Mouse (Mus musculus): ENCODE measurements around the gene Itgav. TPM values are rescaled to one million over a fixed set of nuclear protein-coding genes. Genes with fewer than 3 reads are reported as not detected.

Gene Itgav
- polyA plus RNA-seq, 1 experiment from 2014 or later = 96.2 TPM

DNA sequence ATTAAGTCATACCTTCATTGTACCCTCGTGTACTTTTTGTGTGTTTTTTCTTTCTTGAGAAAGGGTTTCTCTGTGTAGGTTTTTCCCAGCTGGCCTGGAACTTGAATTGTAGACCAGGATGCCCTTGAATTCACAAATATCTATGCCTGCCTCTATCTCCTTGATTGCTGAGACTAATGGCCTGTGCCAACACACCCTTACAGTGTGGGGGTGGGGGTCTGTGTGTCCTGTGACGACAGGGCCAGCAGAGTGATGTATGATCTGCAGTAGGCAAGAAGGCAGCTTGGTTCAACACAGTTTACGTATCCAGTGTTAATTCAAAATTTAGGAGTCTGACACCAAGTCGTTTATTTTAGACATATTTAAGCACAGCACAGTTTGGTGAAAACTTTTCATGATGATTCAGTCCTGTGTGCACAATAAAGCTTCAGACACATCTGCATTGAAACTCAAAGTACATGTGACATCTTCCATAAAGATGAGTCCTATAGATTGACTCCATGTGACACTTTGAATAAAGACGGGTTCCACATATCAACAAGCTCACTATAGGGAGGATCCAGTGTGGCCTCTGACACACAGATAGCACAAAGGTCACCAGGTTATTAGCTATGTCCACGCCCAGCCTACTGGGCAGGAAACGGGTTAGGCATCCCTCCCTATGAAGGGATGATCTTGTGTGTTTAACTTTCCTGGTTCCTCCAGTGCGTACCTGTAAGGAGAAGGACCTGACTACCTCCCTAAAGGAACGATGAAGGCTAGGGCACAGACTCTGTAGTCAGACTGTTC lies 40.3 kb upstream of the Itgav start:
- Histone ChIP-seq H3K4me1 (ENCODE audit: control insufficient read depth, insufficient read depth, low read length) (0 out of 2 replicates have a peak, but pooled peaks cover 6% of the 10 kb centered on the region), H3K4me3 (ENCODE audit: low read depth, low read length) (no peak overlapping the region), H3K4me2 (replicated peaks; ENCODE audit: low read depth, low read length) (no peak overlapping the region), H3K36me3 (ENCODE audit: control insufficient read depth, insufficient read depth, low read length) (no peaks in the 10 kb centered on the region), H3K27me3 (ENCODE audit: control insufficient read depth, insufficient read depth, low read length) (no peaks in the 10 kb centered on the region), H3K9ac (replicated peaks; ENCODE audit: low read depth, low read length) (no peak overlapping the region), H3K27ac (ENCODE audit: low read length) (no peak overlapping the region), H3K9me3 (ENCODE audit: control insufficient read depth, low read depth, low read length) (no peaks in the 10 kb centered on the region)
- ATAC-seq (ENCODE audit: insufficient number of reproducible peaks, insufficient read depth, low FRiP score, low read depth) = no peak
- 62% methylated on average over 9 of the region's 9 CpGs for WGBS

DNA sequence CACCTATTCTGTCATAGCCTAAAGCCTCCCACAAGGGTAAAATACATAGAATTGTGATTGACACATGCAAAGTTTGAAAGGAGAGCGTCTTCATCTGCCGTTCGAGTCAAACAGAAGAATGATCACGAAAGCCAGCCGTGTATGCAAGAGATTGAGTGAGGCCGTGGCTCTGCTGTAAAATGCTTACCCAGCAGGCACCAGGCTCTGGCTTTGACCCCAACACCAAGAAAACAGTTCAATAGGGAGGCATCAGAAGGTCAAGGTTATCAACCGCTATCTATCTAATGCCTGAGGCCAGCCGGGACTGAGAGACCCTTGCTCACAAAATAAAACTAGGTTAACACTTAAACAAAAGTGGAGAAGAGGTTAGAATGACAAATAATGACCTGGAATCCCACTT lies 39.5 kb upstream of the Itgav start:
- Histone ChIP-seq H3K4me3 (ENCODE audit: low read depth, low read length) (no peak overlapping the region), H3K27me3 (ENCODE audit: control insufficient read depth, insufficient read depth, low read length) (no peaks in the 10 kb centered on the region), H3K9me3 (ENCODE audit: control insufficient read depth, low read depth, low read length) (no peaks in the 10 kb centered on the region), H3K9ac (replicated peaks; ENCODE audit: low read depth, low read length) (no peak overlapping the region), H3K4me1 (ENCODE audit: control insufficient read depth, insufficient read depth, low read length) (0 out of 2 replicates have a peak, but pooled peaks cover 6% of the 10 kb centered on the region), H3K27ac (ENCODE audit: low read length) (no peak overlapping the region), H3K36me3 (ENCODE audit: control insufficient read depth, insufficient read depth, low read length) (no peaks in the 10 kb centered on the region), H3K4me2 (replicated peaks; ENCODE audit: low read depth, low read length) (no peak overlapping the region)
- no peak for ATAC-seq (ENCODE audit: insufficient number of reproducible peaks, insufficient read depth, low FRiP score, low read depth)
- WGBS = 69% methylated on average over 8 of the region's 8 CpGs

DNA sequence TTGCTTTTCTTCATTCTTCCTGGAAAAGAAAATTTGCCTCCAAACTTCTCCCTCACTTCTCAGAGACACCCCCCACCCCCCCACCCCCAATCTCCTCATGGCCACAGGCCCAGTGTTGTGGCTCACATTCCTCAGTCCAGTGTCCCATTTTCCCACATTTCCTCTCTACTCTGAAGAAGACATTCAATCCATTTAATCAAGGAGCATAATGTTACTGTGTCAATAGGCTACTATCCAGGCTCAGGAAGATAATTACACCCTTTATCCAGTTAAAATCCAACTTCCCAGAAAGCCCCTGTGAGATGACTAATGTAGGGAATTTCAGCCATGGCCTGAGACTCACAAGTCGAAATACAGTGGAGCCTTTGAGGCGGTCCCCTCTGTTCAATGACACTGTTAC lies 33.8 kb upstream of the Itgav start:
- WGBS = 68% methylated on average over 2 of the region's 2 CpGs
- H3K4me1 ChIP-seq (ENCODE audit: control insufficient read depth, insufficient read depth, low read length) = no peaks in the 10 kb centered on the region
- H3K27me3 ChIP-seq (ENCODE audit: control insufficient read depth, insufficient read depth, low read length) = no peaks in the 10 kb centered on the region
- H3K27ac ChIP-seq (ENCODE audit: low read length) = no peak overlapping the region
- no peak overlapping the region for H3K4me3 ChIP-seq (ENCODE audit: low read depth, low read length)
- no peaks in the 10 kb centered on the region for H3K36me3 ChIP-seq (ENCODE audit: control insufficient read depth, insufficient read depth, low read length)
- H3K9ac ChIP-seq (replicated peaks; ENCODE audit: low read depth, low read length) = no peak overlapping the region
- H3K4me2 ChIP-seq (replicated peaks; ENCODE audit: low read depth, low read length) = no peak overlapping the region
- no peak for ATAC-seq (ENCODE audit: insufficient number of reproducible peaks, insufficient read depth, low FRiP score, low read depth)
- no peaks in the 10 kb centered on the region for H3K9me3 ChIP-seq (ENCODE audit: control insufficient read depth, low read depth, low read length)

DNA sequence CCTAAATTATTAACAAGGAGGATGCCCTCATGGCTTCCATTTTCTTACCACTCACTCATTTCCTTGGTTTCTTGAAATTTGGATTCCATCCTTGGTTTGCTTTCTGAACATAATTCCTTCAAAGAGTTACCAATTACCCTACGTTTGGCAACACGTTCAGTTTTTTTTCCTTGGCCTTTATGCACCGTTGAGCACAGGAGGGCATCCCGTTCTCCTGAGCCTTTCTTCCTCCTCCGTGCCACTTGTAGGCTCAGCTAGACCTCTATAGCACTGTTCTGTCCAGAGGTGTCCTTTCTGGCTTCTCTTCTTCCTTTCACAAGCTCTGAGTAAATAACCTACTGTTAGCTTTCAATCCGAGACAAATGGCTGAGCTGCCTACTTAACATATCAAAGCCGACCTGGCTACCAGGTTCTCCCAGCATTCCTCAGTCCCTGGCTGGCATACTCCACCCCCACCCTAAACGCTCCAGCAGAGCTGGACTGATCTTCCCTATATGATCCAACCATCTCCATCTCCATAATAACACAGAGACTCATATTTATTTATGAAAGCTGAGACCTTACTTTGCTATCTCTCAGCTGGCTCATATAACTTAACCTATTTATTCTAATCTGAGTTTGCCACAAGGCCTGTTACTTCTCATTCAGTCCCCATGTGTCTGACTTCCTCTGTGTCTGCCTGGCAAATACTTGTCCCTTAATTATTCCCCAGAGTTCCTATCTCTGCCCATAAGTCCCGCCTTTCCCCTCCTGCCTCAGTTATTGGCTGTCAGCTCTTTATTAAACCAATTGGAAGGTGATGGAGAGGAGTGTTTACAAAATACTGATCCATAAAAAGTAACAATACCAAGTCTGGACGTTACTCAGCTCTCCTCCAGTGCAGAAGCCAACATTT lies 31.3 kb upstream of the Itgav start:
- H3K4me1 ChIP-seq (ENCODE audit: control insufficient read depth, insufficient read depth, low read length) = no peaks in the 10 kb centered on the region
- 34% methylated on average over 10 of the region's 10 CpGs for WGBS
- H3K4me2 ChIP-seq (replicated peaks; ENCODE audit: low read depth, low read length) = no peak overlapping the region
- no peaks in the 10 kb centered on the region for H3K36me3 ChIP-seq (ENCODE audit: control insufficient read depth, insufficient read depth, low read length)
- H3K27me3 ChIP-seq (ENCODE audit: control insufficient read depth, insufficient read depth, low read length) = no peaks in the 10 kb centered on the region
- ATAC-seq (ENCODE audit: insufficient number of reproducible peaks, insufficient read depth, low FRiP score, low read depth) = no peak
- H3K4me3 ChIP-seq (ENCODE audit: low read depth, low read length) = no peak overlapping the region
- no peaks in the 10 kb centered on the region for H3K9me3 ChIP-seq (ENCODE audit: control insufficient read depth, low read depth, low read length)
- no peak overlapping the region for H3K9ac ChIP-seq (replicated peaks; ENCODE audit: low read depth, low read length)
- H3K27ac ChIP-seq (ENCODE audit: low read length) = no peak overlapping the region

DNA sequence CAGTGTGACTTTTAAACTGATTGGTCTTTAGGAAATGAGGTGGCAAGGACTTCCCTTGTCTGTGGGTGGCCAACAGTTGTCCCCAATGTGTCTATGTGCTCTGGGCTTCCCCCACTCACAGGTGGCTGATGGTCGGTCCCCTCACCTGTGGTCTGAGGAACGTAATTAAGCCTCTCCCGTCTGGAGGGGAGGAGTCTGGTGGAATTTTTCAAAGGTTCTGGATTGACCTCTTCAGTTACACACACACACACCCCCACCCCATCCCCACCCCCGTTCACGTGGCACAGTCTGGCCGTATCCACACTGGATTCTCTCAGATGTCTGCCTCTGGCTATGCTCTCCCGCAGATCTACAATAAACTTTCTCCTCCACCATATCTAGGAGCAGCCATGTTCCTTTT lies 30.1 kb upstream of the Itgav start:
- 63% methylated on average over 7 of the region's 7 CpGs for WGBS
- Histone ChIP-seq H3K9ac (replicated peaks; ENCODE audit: low read depth, low read length) (no peak overlapping the region), H3K4me2 (replicated peaks; ENCODE audit: low read depth, low read length) (no peak overlapping the region), H3K27ac (ENCODE audit: low read length) (no peak overlapping the region), H3K36me3 (ENCODE audit: control insufficient read depth, insufficient read depth, low read length) (no peaks in the 10 kb centered on the region), H3K4me3 (ENCODE audit: low read depth, low read length) (no peak overlapping the region), H3K9me3 (ENCODE audit: control insufficient read depth, low read depth, low read length) (no peaks in the 10 kb centered on the region), H3K27me3 (ENCODE audit: control insufficient read depth, insufficient read depth, low read length) (no peaks in the 10 kb centered on the region), H3K4me1 (ENCODE audit: control insufficient read depth, insufficient read depth, low read length) (no peaks in the 10 kb centered on the region)
- no peak for ATAC-seq (ENCODE audit: insufficient number of reproducible peaks, insufficient read depth, low FRiP score, low read depth)

DNA sequence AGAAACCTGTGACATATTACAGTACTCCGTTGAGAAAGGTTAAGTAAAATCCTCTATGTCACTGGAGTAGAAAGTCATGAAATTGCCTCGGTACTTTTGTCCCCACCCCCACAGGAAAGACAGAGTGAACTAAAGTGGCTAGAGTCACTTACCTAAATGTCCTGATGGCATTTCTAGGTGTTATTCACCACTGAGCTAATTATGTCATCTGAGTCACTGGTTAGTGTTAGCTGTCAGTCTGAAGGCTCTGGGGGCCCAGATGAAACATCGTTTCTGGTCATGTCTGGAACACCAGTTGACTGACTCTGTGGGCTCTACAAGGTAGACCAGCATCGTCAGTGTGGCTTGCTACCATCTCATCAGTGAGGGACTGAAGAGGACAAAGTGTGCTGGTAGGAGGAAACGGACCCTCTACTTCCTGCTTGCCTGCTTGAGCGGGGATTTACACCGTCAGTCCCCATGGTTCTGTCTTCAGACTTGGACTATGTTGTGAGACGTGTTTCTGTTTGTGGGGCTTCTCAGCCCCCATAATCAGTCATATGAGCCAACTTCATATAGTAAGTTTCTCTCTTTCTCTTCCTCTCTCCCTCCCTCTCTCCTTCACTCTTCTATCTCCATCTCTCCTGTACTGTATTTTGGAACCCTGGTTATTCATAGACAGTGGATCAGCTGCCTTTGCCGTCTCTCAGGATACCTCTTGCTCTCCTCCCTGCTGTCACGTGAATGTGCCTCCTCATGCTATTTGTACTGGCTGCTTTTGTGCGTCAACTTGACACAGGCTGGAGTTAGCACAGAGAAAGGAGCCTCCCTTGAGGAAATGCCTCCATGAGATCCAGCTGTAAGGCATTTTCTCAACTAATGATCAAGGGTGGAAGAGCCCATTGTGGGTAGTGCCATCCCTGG lies 28.6 kb upstream of the Itgav start:
- Histone ChIP-seq H3K4me2 (replicated peaks; ENCODE audit: low read depth, low read length) (no peak overlapping the region), H3K36me3 (ENCODE audit: control insufficient read depth, insufficient read depth, low read length) (no peaks in the 10 kb centered on the region), H3K9me3 (ENCODE audit: control insufficient read depth, low read depth, low read length) (no peaks in the 10 kb centered on the region), H3K4me3 (ENCODE audit: low read depth, low read length) (no peak overlapping the region), H3K27ac (ENCODE audit: low read length) (no peak overlapping the region), H3K27me3 (ENCODE audit: control insufficient read depth, insufficient read depth, low read length) (no peaks in the 10 kb centered on the region), H3K4me1 (ENCODE audit: control insufficient read depth, insufficient read depth, low read length) (no peaks in the 10 kb centered on the region), H3K9ac (replicated peaks; ENCODE audit: low read depth, low read length) (no peak overlapping the region)
- 68% methylated on average over 11 of the region's 11 CpGs for WGBS
- ATAC-seq (ENCODE audit: insufficient number of reproducible peaks, insufficient read depth, low FRiP score, low read depth) = no peak

DNA sequence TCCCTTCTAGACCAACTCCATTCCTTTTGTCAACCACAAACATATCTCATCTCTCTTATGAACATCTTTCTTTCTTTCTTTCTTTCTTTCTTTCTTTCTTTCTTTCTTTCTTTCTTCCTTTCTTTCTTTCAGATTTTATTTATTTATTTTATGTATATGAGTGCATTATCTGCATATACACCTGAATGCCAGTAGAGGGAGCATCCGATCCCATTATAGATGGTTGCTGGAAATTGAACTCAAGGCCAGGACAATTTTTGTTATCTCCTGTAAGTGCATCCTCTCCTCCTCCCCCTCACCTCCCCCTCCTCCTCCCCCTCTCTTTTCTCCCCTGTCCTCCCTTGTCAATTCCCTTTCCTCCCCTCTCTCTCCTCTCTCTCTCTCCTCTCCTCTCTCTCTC lies 25.7 kb upstream of the Itgav start:
- Histone ChIP-seq H3K27me3 (ENCODE audit: control insufficient read depth, insufficient read depth, low read length) (no peaks in the 10 kb centered on the region), H3K27ac (ENCODE audit: low read length) (no peak overlapping the region), H3K4me1 (ENCODE audit: control insufficient read depth, insufficient read depth, low read length) (0 out of 2 replicates have a peak, but pooled peaks cover 4% of the 10 kb centered on the region), H3K4me2 (replicated peaks; ENCODE audit: low read depth, low read length) (no peak overlapping the region), H3K9ac (replicated peaks; ENCODE audit: low read depth, low read length) (no peak overlapping the region), H3K36me3 (ENCODE audit: control insufficient read depth, insufficient read depth, low read length) (no peaks in the 10 kb centered on the region), H3K4me3 (ENCODE audit: low read depth, low read length) (no peak overlapping the region), H3K9me3 (ENCODE audit: control insufficient read depth, low read depth, low read length) (no peaks in the 10 kb centered on the region)
- no peak for ATAC-seq (ENCODE audit: insufficient number of reproducible peaks, insufficient read depth, low FRiP score, low read depth)
- 72% methylated on average over 1 of the region's 1 CpGs for WGBS

DNA sequence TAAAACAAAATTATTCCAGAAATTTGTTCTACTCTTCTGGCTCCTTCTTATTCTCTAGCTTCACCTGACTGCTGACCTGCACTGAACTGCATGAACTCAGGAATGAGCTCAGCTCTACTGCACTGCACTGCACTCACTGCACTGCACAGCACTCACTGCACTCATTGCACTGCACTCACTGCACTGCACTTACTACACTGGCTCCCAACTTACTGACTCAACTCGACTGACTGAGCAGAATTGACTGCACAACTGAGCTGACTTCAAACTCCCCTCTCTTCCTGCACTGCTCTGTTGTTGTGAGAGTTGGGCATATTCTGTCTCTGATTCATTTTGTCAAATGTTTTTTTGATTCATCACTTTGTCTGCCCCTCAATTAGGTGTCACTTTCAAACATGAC lies 24.9 kb upstream of the Itgav start:
- Histone ChIP-seq H3K9ac (replicated peaks; ENCODE audit: low read depth, low read length) (no peak overlapping the region), H3K4me2 (replicated peaks; ENCODE audit: low read depth, low read length) (no peak overlapping the region), H3K27me3 (ENCODE audit: control insufficient read depth, insufficient read depth, low read length) (no peaks in the 10 kb centered on the region), H3K4me1 (ENCODE audit: control insufficient read depth, insufficient read depth, low read length) (0 out of 2 replicates have a peak, but pooled peaks cover 4% of the 10 kb centered on the region), H3K4me3 (ENCODE audit: low read depth, low read length) (no peak overlapping the region), H3K36me3 (ENCODE audit: control insufficient read depth, insufficient read depth, low read length) (no peaks in the 10 kb centered on the region), H3K27ac (ENCODE audit: low read length) (no peak overlapping the region), H3K9me3 (ENCODE audit: control insufficient read depth, low read depth, low read length) (no peaks in the 10 kb centered on the region)
- 63% methylated on average over 1 of the region's 1 CpGs for WGBS
- no peak for ATAC-seq (ENCODE audit: insufficient number of reproducible peaks, insufficient read depth, low FRiP score, low read depth)
